Mouse (Mus musculus) cerebellum, adult 2 months (tissue): Measurements from ENCODE around the gene Gm49388.

Experiments
- CTCF ChIP-seq: fragments of 200-500 bp; IDR thresholded peaks from 2 replicates; pipeline ENCODE4 v1.5.1; 2011; ENCODE audit warnings: low read depth, mild to moderate bottlenecking, control low read depth, low read length, moderate library complexity, borderline replicate concordance; ENCODE audit not compliant: insufficient read depth
- POLR2A ChIP-seq: fragments of 200-500 bp; IDR thresholded peaks from 2 replicates; pipeline ENCODE4 v1.6.1; 2011; ENCODE audit warnings: low read length, control low read depth, borderline replicate concordance; ENCODE audit not compliant: insufficient read depth

DNA sequence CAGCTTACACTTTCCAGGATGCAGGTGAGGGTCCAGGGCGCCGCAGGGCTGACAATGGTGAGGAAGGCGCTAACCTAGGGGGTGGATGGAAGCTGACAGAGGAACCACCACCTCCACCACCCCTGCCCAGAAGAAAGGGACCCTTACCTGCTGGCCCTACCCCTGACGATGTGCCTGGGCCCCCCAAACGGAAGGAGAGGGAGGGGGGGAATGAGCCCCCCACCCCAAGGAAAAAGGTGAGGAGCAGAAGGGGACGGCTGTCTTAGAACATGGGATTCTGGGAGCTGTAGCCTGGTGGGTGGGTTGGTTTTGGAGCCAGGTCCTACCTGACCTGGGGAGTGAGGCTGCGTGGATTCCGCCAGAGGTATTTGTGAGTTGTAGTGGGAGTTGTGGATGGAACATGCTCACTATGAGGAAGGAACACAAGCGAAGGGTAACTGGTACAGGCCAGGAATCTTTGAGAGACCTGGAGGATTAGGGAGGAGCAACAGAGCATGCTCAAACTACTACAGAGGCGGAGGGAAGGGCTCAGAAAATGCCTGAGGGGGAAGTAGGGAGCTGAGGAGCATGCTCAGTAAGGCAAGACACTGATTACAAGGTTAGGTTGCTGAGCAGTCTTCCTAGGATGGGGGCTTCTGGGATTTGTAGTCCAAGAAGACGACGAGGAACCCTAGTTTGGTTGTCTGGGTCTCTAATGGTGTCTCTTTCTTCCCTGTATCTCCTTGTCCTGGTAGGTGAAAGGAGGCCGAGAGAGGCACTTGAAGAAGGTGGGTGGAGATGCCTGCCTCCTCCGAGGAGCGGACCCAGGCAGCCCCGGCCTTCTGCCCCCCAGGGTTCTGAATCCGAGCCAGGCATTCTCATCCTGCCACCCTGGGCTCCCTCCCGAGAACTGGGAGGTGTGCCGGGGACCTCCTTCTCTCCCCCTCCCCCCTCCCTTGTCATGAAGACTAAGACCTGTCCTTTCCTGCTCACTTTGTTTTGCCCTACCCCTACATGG, 35.0 kb upstream of the Gm49388 start:
- TF ChIP-seq CTCF (no peak), POLR2A (no peak)
